ENCODE assay signal across 22 mouse cellular contexts in the genomic region with DNA sequence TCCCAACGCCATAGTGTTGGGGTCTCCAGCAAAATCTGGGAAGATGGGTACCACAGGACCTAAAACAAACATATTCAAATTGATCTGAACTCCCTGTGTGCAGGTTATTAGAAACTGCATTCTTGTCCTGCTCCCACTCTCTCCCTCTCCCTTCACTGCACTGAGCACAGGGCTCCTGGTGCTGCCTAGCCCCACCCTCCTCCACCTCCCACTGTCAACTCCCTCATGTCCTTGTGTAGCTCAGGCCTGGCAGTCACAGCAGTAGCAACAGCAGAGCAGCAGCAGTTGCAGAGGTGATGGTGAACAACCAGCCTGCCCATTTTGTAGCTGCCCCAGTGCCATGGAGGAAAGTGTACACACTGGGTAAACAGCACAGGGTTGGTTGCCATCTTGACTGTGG.
A peak's percentile ranks its signal among the peaks of the same experiment; 100 is the strongest.
DNase-seq lines count a peak whose midpoint lies in the region; ATAC-seq and TF ChIP-seq lines count a peak whose summit lies in the region.
"Had no signal": no experiment of that assay in that cellular context is flagged by ENCODE, and none has a peak within 500 bp of the region (broad histone marks: within the 10 kb centered on the region; RNA-seq: fewer than 3 reads in every experiment).

No protein-coding gene starts in this region.

- peak; percentile 47; the same call in 1 of the 2 replicates for ATAC-seq in frontal cortex, adult (ENCODE audit: low TSS enrichment)
- ATAC-seq in kidney, postnatal 0 days (replicated peaks; ENCODE audit: low FRiP score, low read depth): peak; percentile 71; the same call in 1 of the 2 replicates
- ATAC-seq in midbrain, embryonic 14.5 days (ENCODE audit: low FRiP score, low TSS enrichment): peak; percentile 37; the same call in 1 of the 2 replicates
- no peak; the same call in 1 of the 2 replicates for ATAC-seq in midbrain, postnatal 0 days (ENCODE audit: low FRiP score)
- ATAC-seq: forebrain, embryonic 15.5 days had no signal

- no peak for DNase-seq in frontal cortex, postnatal 25 days (ENCODE audit: low spot score in 2 of 2)
- peak; percentile 16 for DNase-seq in kidney, postnatal 0 days (ENCODE audit: low spot score)
- DNase-seq in kidney, postnatal 14 days: no peak
- DNase-seq in midbrain, embryonic 14.5 days: no peak
- no peak for DNase-seq in midbrain, postnatal 0 days (ENCODE audit: low spot score)
- DNase-seq in testis, postnatal 10 days (ENCODE audit: low spot score): peak; percentile 64
- no peak for DNase-seq in heart, postnatal 36 days
- DNase-seq: adrenal gland, adult 2 months; adrenal gland, postnatal 25 days; cerebellum, adult 2 months; cerebellum, postnatal 10 days; embryo, embryonic 11 days; gastrocnemius, adult 2 months; gastrocnemius, postnatal 25 days had no signal

- no peaks in the 10 kb centered on the region for H3K27me3 ChIP-seq in kidney, postnatal 0 days (ENCODE audit: insufficient read depth, low read length)
- H3K27me3 ChIP-seq in midbrain, embryonic 14.5 days (ENCODE audit: control insufficient read depth, insufficient read depth, low read length): no peaks in the 10 kb centered on the region
- H3K27me3 ChIP-seq in midbrain, postnatal 0 days (ENCODE audit: insufficient read depth, low read length): no peaks in the 10 kb centered on the region
- H3K27me3 ChIP-seq: CH12.LX; embryonic facial prominence, embryonic 15.5 days; forebrain, embryonic 15.5 days; heart, embryonic 12.5 days; hindbrain, embryonic 15.5 days had no signal

- 67% methylated on average over 1 of the region's 1 CpGs for WGBS in kidney, postnatal 0 days
- WGBS in midbrain, embryonic 14.5 days: 79% methylated on average over 1 of the region's 1 CpGs
- WGBS in midbrain, postnatal 0 days: 79% methylated on average over 1 of the region's 1 CpGs

- H3K36me3 ChIP-seq in kidney, postnatal 0 days (ENCODE audit: insufficient read depth, low read length): no peaks in the 10 kb centered on the region
- no peaks in the 10 kb centered on the region for H3K36me3 ChIP-seq in midbrain, embryonic 14.5 days (ENCODE audit: control insufficient read depth, insufficient read depth, low read length)
- H3K36me3 ChIP-seq in midbrain, postnatal 0 days (ENCODE audit: insufficient read depth, low read length): no peaks in the 10 kb centered on the region
- H3K36me3 ChIP-seq: embryonic facial prominence, embryonic 15.5 days; forebrain, embryonic 10.5 days; forebrain, embryonic 15.5 days; heart, embryonic 12.5 days; hindbrain, embryonic 15.5 days had no signal

- intact Hi-C loops in heart, postnatal 36 days (cut with DNase I): no loop called here

- H3K9ac ChIP-seq in kidney, postnatal 0 days (ENCODE audit: low read depth, low read length): no peak overlapping the region
- no peak overlapping the region for H3K9ac ChIP-seq in midbrain, embryonic 14.5 days (replicated peaks; ENCODE audit: low read length)
- no peak overlapping the region for H3K9ac ChIP-seq in midbrain, postnatal 0 days (replicated peaks; ENCODE audit: low read length, poor library complexity, severe bottlenecking)
- H3K9ac ChIP-seq: embryonic facial prominence, embryonic 15.5 days; forebrain, embryonic 15.5 days; heart, embryonic 12.5 days; hindbrain, embryonic 15.5 days had no signal

- TF ChIP-seq CTCF in kidney, postnatal 0 days (IDR thresholded peaks at IDR 0.05; ENCODE audit: low read depth): no peak
- TF ChIP-seq CTCF in midbrain, postnatal 0 days (IDR thresholded peaks at IDR 0.05): no peak

- H3K4me1 ChIP-seq in kidney, postnatal 0 days (replicated peaks; ENCODE audit: insufficient read depth, low read length): no peaks in the 10 kb centered on the region
- no peaks in the 10 kb centered on the region for H3K4me1 ChIP-seq in midbrain, embryonic 14.5 days (ENCODE audit: control insufficient read depth, insufficient read depth, low read length)
- no peaks in the 10 kb centered on the region for H3K4me1 ChIP-seq in midbrain, postnatal 0 days (ENCODE audit: insufficient read depth, low read length)
- H3K4me1 ChIP-seq: embryonic facial prominence, embryonic 15.5 days; forebrain, embryonic 10.5 days; forebrain, embryonic 15.5 days; heart, embryonic 12.5 days; hindbrain, embryonic 15.5 days had no signal

- H3K4me3 ChIP-seq in kidney, postnatal 0 days (replicated peaks; ENCODE audit: low read depth, low read length): no peak overlapping the region
- no peak overlapping the region for H3K4me3 ChIP-seq in midbrain, embryonic 14.5 days (replicated peaks; ENCODE audit: low read depth, low read length)
- H3K4me3 ChIP-seq in midbrain, postnatal 0 days (ENCODE audit: low read depth, low read length): no peak overlapping the region
- H3K4me3 ChIP-seq: embryonic facial prominence, embryonic 15.5 days; erythroblast, embryonic 14.5 days; forebrain, embryonic 10.5 days; forebrain, embryonic 15.5 days; gastrocnemius, adult 2 months; heart, embryonic 12.5 days; hindbrain, embryonic 15.5 days had no signal

- H3K27ac ChIP-seq in kidney, postnatal 0 days: no peak overlapping the region
- no peak overlapping the region for H3K27ac ChIP-seq in midbrain, embryonic 14.5 days (replicated peaks; ENCODE audit: low read depth, low read length)
- H3K27ac ChIP-seq in midbrain, postnatal 0 days (ENCODE audit: low read depth, low read length): no peak overlapping the region
- H3K27ac ChIP-seq: embryonic facial prominence, embryonic 15.5 days; forebrain, embryonic 10.5 days; forebrain, embryonic 15.5 days; gastrocnemius, adult 2 months; hindbrain, embryonic 15.5 days had no signal

- H3K9me3 ChIP-seq in kidney, postnatal 0 days (replicated peaks; ENCODE audit: low read length): no peaks in the 10 kb centered on the region
- no peaks in the 10 kb centered on the region for H3K9me3 ChIP-seq in midbrain, embryonic 14.5 days (ENCODE audit: control insufficient read depth, low read length)
- H3K9me3 ChIP-seq in midbrain, postnatal 0 days (ENCODE audit: low read length): no peaks in the 10 kb centered on the region
- H3K9me3 ChIP-seq: embryonic facial prominence, embryonic 15.5 days; forebrain, embryonic 10.5 days; forebrain, embryonic 15.5 days; heart, embryonic 12.5 days; hindbrain, embryonic 15.5 days had no signal

- no peak overlapping the region for H3K4me2 ChIP-seq in kidney, postnatal 0 days (ENCODE audit: low read length)
- no peak overlapping the region for H3K4me2 ChIP-seq in midbrain, embryonic 14.5 days (ENCODE audit: low read length)
- no peak overlapping the region for H3K4me2 ChIP-seq in midbrain, postnatal 0 days (ENCODE audit: low read depth, low read length, poor library complexity, severe bottlenecking)
- H3K4me2 ChIP-seq: embryonic facial prominence, embryonic 15.5 days; forebrain, embryonic 15.5 days; heart, embryonic 12.5 days; hindbrain, embryonic 15.5 days had no signal

Comparison
In these comparisons a context has a peak if more than half of its experiments do, and no peak if none do; other contexts are left out.
1. DNase-seq: peak in kidney, postnatal 0 days (single experiment) and testis, postnatal 10 days (single experiment); none in frontal cortex, postnatal 25 days (0 of 2), kidney, postnatal 14 days (single experiment), midbrain, embryonic 14.5 days (single experiment), midbrain, postnatal 0 days (single experiment) and heart, postnatal 36 days (0 of 2).